In the genomic region with DNA sequence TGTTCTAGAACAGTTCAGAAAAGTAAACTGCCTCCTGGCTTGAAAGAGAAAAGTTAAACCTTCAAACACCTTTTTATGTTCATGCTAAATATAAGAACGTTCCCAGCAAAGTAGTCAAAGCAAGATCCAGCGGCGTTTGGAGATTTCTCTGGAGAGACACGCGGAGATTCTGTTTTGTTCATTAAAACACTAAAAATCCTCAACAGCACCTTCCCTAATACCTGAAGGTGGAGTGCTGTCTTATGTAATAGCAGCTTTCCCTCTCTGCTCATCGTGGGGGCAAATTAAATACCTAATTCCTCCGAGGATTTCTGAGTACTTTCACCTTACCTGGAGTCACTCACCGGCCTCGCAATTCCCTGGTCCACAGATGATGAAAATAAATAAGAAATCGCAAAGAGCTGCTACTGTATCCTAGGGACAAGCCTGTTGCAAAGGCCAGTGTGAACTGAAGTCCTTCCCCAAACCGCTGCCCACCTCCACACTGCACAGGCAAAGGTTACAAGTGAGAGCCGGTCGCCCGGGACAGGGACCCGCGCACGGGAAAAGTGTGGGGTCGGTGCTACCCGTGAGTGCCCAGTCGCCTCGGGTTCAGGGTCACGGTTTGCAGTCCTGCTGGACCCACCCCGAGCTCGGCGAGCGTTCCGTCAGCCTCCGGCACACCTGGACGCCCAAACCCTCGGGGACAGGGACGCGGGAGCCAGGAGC, we compare ENCODE assay signal across 8 mouse cellular contexts. TPM values are rescaled to one million over a fixed set of nuclear protein-coding genes. Genes with fewer than 3 reads are reported as not detected.
DNase-seq lines count a peak whose midpoint lies in the region; ATAC-seq lines count a peak whose summit lies in the region.

No protein-coding gene starts in this region.

- H3K4me3 ChIP-seq in hindbrain, embryonic 16.5 days (ENCODE audit: low read length), result peak overlapping the region; percentile 81
- peak overlapping the region; percentile 67 for H3K4me3 ChIP-seq in midbrain, embryonic 11.5 days (ENCODE audit: low read depth, low read length)

- peaks cover 9% of the 10 kb centered on the region for H3K4me1 ChIP-seq in hindbrain, embryonic 16.5 days (ENCODE audit: control insufficient read depth, insufficient read depth, low read depth, low read length)
- peaks cover 16% of the 10 kb centered on the region for H3K4me1 ChIP-seq in midbrain, embryonic 11.5 days (ENCODE audit: control insufficient read depth, insufficient read depth, low read length)

- peak overlapping the region; percentile 54; the same call in 1 of the 2 replicates for H3K27ac ChIP-seq in hindbrain, embryonic 16.5 days (ENCODE audit: low read depth, low read length)
- H3K27ac ChIP-seq in midbrain, embryonic 11.5 days (ENCODE audit: low read depth, low read length), result no peak overlapping the region

- peak; percentile 16; the same call in 1 of the 2 replicates for ATAC-seq in hindbrain, embryonic 16.5 days
- peak; percentile 8; the same call in 1 of the 2 replicates for ATAC-seq in midbrain, embryonic 11.5 days (ENCODE audit: low FRiP score)

- WGBS in hindbrain, embryonic 16.5 days, result 1% methylated on average over 30 of the region's 32 CpGs
- 2% methylated on average over 32 of the region's 32 CpGs for WGBS in midbrain, embryonic 11.5 days

- DNase-seq in gastrocnemius, postnatal 10 days, result peak; percentile 10
- no peak for DNase-seq in gastrocnemius, postnatal 25 days
- peak; percentile 34 to 37 for DNase-seq in right cerebral cortex, postnatal 10 days (ENCODE audit: low spot score in 2 of 2)
- no peak for DNase-seq in right cerebral cortex, postnatal 14 days
- peak; percentile 96 for DNase-seq in midbrain, embryonic 11.5 days (ENCODE audit: low spot score, missing footprints)
- DNase-seq in cerebellum, postnatal 4 days (ENCODE audit: low spot score in 2 of 2), result no peak
- DNase-seq in adrenal gland, postnatal 10 days, result no peak

- no peaks in the 10 kb centered on the region for H3K9me3 ChIP-seq in hindbrain, embryonic 16.5 days (ENCODE audit: control insufficient read depth, low read length)
- no peaks in the 10 kb centered on the region for H3K9me3 ChIP-seq in midbrain, embryonic 11.5 days (ENCODE audit: control insufficient read depth, low read length)

- H3K9ac ChIP-seq in hindbrain, embryonic 16.5 days (ENCODE audit: low read depth, low read length), result peak overlapping the region; percentile 79
- peak overlapping the region; percentile 77 for H3K9ac ChIP-seq in midbrain, embryonic 11.5 days (ENCODE audit: low read length)

- H3K36me3 ChIP-seq in hindbrain, embryonic 16.5 days (ENCODE audit: control insufficient read depth, insufficient read depth, low read length), result no peaks in the 10 kb centered on the region
- no peaks in the 10 kb centered on the region for H3K36me3 ChIP-seq in midbrain, embryonic 11.5 days (ENCODE audit: control insufficient read depth, insufficient read depth, low read length)

- H3K4me2 ChIP-seq in hindbrain, embryonic 16.5 days (ENCODE audit: low read length), result peak overlapping the region; percentile 93
- peak overlapping the region; percentile 97 for H3K4me2 ChIP-seq in midbrain, embryonic 11.5 days

- H3K27me3 ChIP-seq in hindbrain, embryonic 16.5 days (replicated peaks; ENCODE audit: control insufficient read depth, insufficient read depth, low read length), result no peaks in the 10 kb centered on the region
- peaks cover 12% of the 10 kb centered on the region for H3K27me3 ChIP-seq in midbrain, embryonic 11.5 days (ENCODE audit: control insufficient read depth, insufficient read depth, low read length)

RNA-seq across cellular contexts. Expression of a gene that starts 3.1 kb away (rescaled TPM):
- total RNA-seq in gastrocnemius, postnatal 10 days (2021), result 10 to 100 TPM; 47.0 to 86.2 TPM
- 10 to 100 TPM; 65.6 to 84.1 TPM for total RNA-seq in gastrocnemius, postnatal 25 days (2021)
- polyA plus RNA-seq in hindbrain, embryonic 16.5 days (2015; fragmentation: Nextera tagmentation; extraction: Ambion mirVana), result 378 and 403 TPM in 2 replicates
- 63.8 and 70.3 TPM in 2 replicates for polyA plus RNA-seq in midbrain, embryonic 11.5 days (2014; fragmentation: Nextera tagmentation; extraction: Ambion mirVana)
- 10 to 100 TPM; 15.9 to 25.7 TPM for total RNA-seq in adrenal gland, postnatal 10 days (2021)

Comparison
In these comparisons a context has a peak if more than half of its experiments do, and no peak if none do; other contexts are left out.
1. DNase-seq: peak in gastrocnemius, postnatal 10 days (single experiment), right cerebral cortex, postnatal 10 days (2 of 2) and midbrain, embryonic 11.5 days (single experiment); none in gastrocnemius, postnatal 25 days (single experiment), right cerebral cortex, postnatal 14 days (single experiment), cerebellum, postnatal 4 days (0 of 2) and adrenal gland, postnatal 10 days (single experiment).